Mouse (Mus musculus): ENCODE results near the gene Pgc. TPM values are rescaled to one million over a fixed set of nuclear protein-coding genes. Genes with fewer than 3 reads are reported as not detected.

Pgc gene
- polyA plus RNA-seq, 1 experiment, result 21.9 TPM

- WGBS, result 85% methylated on average over 4 of the region's 4 CpGs
- DNase-seq (ENCODE audit: low read depth, low spot score), result no peak
These were observed 21.9 kb upstream of the Pgc start for GRCm38 (mm10) chr17:47704692-47705091.

- 57% methylated on average over 1 of the region's 1 CpGs for WGBS
- DNase-seq (ENCODE audit: low read depth, low spot score), result no peak
These were observed 20.4 kb upstream of the Pgc start for GRCm38 (mm10) chr17:47706196-47706595.

GRCm38 (mm10) chr17:47707961-47708360 is 18.7 kb upstream of the Pgc start:
- DNase-seq (ENCODE audit: low read depth, low spot score), result no peak
- WGBS, result 74% methylated on average over 3 of the region's 3 CpGs

- WGBS, result 45% methylated on average over 4 of the region's 4 CpGs
- DNase-seq (ENCODE audit: low read depth, low spot score), result no peak
These were observed 17.7 kb upstream of the Pgc start for GRCm38 (mm10) chr17:47708972-47709371.

- WGBS, result 57% methylated on average over 3 of the region's 3 CpGs
- DNase-seq (ENCODE audit: low read depth, low spot score), result no peak
These were observed 16.6 kb upstream of the Pgc start for GRCm38 (mm10) chr17:47710036-47710435.

- 68% methylated on average over 6 of the region's 6 CpGs for WGBS
- no peak for DNase-seq (ENCODE audit: low read depth, low spot score)
These were observed 14.8 kb upstream of the Pgc start for GRCm38 (mm10) chr17:47711883-47712282.

GRCm38 (mm10) chr17:47712889-47713571 is 13.6 kb upstream of the Pgc start:
- 60% methylated on average over 21 of the region's 22 CpGs for WGBS

GRCm38 (mm10) chr17:47715037-47715436 is 11.6 kb upstream of the Pgc start:
- WGBS, result 42% methylated on average over 3 of the region's 3 CpGs
- no peak for DNase-seq (ENCODE audit: low read depth, low spot score)

More at GRCm38 (mm10) chr17:47712889-47713571, 13.6 kb upstream of the Pgc start:
- DNase-seq (ENCODE audit: low read depth, low spot score), result no peak

- whole genome bisulfite sequencing, result 81% methylated on average over 4 of the region's 4 CpGs
These were observed 5.5 kb upstream of the Pgc start for GRCm38 (mm10) chr17:47721183-47721582.

GRCm38 (mm10) chr17:47730633-47731575 is 4.3 kb downstream of the Pgc start:
- whole genome bisulfite sequencing, result 44% methylated on average over 24 of the region's 24 CpGs
- DNase-seq (ENCODE audit: low read depth, low spot score), result no peak

More at GRCm38 (mm10) chr17:47721183-47721582, 5.5 kb upstream of the Pgc start:
- DNase-seq (ENCODE audit: low read depth, low spot score), result no peak

GRCm38 (mm10) chr17:47735553-47736100 is 9.0 kb downstream of the Pgc start:
- WGBS, result 80% methylated on average over 14 of the region's 14 CpGs
- DNase-seq (ENCODE audit: low read depth, low spot score), result no peak

- peak; percentile 70 for DNase-seq (ENCODE audit: low read depth, low spot score)
- WGBS, result 2% methylated on average over 44 of the region's 47 CpGs
These were observed 10.2 kb downstream of the Pgc start, which contains the start of gene Tfeb for GRCm38 (mm10) chr17:47736856-47737255. TSS of gene Tfeb (plus strand) at chr17:47737030.

GRCm38 (mm10) chr17:47737271-47738065 is 10.8 kb downstream of the Pgc start:
- 1% methylated on average over 57 of the region's 60 CpGs for WGBS
- DNase-seq (ENCODE audit: low read depth, low spot score), result peak; percentile 53

- WGBS, result 2% methylated on average over 60 of the region's 61 CpGs
- no peak for DNase-seq (ENCODE audit: low read depth, low spot score)
These were observed 11.6 kb downstream of the Pgc start for GRCm38 (mm10) chr17:47738066-47738878.

- 9% methylated on average over 20 of the region's 20 CpGs for WGBS
- peak; percentile 58 for DNase-seq (ENCODE audit: low read depth, low spot score)
These were observed 12.5 kb downstream of the Pgc start for GRCm38 (mm10) chr17:47738879-47739798.

- no peak for DNase-seq (ENCODE audit: low read depth, low spot score)
- WGBS, result 67% methylated on average over 2 of the region's 2 CpGs
These were observed 13.5 kb downstream of the Pgc start for GRCm38 (mm10) chr17:47740186-47740585.

- DNase-seq (ENCODE audit: low read depth, low spot score), result no peak
These were observed 16.5 kb downstream of the Pgc start for GRCm38 (mm10) chr17:47742991-47743734.

More at GRCm38 (mm10) chr17:47742991-47743734, 16.5 kb downstream of the Pgc start:
- WGBS, result 72% methylated on average over 16 of the region's 16 CpGs
